Mouse (Mus musculus): ENCODE measurements around the gene Bicd1. TPM values are rescaled to one million over a fixed set of nuclear protein-coding genes. Genes with fewer than 3 reads are reported as not detected.
"Not testable (repeated sequence)": the region's sequence is repeated elsewhere in the genome, so short reads cannot be mapped to it uniquely, and the experiment has no call there.

Gene Bicd1
- polyA plus RNA-seq, 1 experiment, result 0.78 TPM

GRCm38 (mm10) chr6:149445854-149446253, 37.2 kb downstream of the Bicd1 start:
- H3K4me1 ChIP-seq (replicated peaks; ENCODE audit: control insufficient read depth, insufficient read depth, low read length), result no peaks in the 10 kb centered on the region
- H3K27ac ChIP-seq (ENCODE audit: control insufficient read depth, insufficient read depth, low read length), result no peak overlapping the region
- no peak for DNase-seq
- H3K27me3 ChIP-seq (ENCODE audit: control insufficient read depth, insufficient read depth, low read length), result no peaks in the 10 kb centered on the region
- H3K36me3 ChIP-seq (ENCODE audit: control insufficient read depth, insufficient read depth, low read length), result no peaks in the 10 kb centered on the region
- H3K4me3 ChIP-seq (ENCODE audit: control insufficient read depth, insufficient read depth, low read length), result no peak overlapping the region
- WGBS, result 96% methylated on average over 10 of the region's 10 CpGs
- TF ChIP-seq CTCF (IDR thresholded peaks at IDR 0.05; ENCODE audit: borderline replicate concordance, control insufficient read depth, extremely low read depth, insufficient read depth, low read length, poor library complexity) (no peak), POLR2A (IDR thresholded peaks at IDR 0.05; ENCODE audit: control insufficient read depth, extremely low read depth, insufficient read depth, low read length, poor library complexity) (no peak)

- no peak overlapping the region for H3K4me3 ChIP-seq (ENCODE audit: control insufficient read depth, insufficient read depth, low read length)
- no peaks in the 10 kb centered on the region for H3K4me1 ChIP-seq (replicated peaks; ENCODE audit: control insufficient read depth, insufficient read depth, low read length)
- no peaks in the 10 kb centered on the region for H3K27me3 ChIP-seq (ENCODE audit: control insufficient read depth, insufficient read depth, low read length)
- TF ChIP-seq POLR2A (IDR thresholded peaks at IDR 0.05; ENCODE audit: control insufficient read depth, extremely low read depth, insufficient read depth, low read length, poor library complexity) (no peak), CTCF (IDR thresholded peaks at IDR 0.05; ENCODE audit: borderline replicate concordance, control insufficient read depth, extremely low read depth, insufficient read depth, low read length, poor library complexity) (no peak)
- no peaks in the 10 kb centered on the region for H3K36me3 ChIP-seq (ENCODE audit: control insufficient read depth, insufficient read depth, low read length)
- DNase-seq, result no peak
- H3K27ac ChIP-seq (ENCODE audit: control insufficient read depth, insufficient read depth, low read length), result no peak overlapping the region
Measured at GRCm38 (mm10) chr6:149457324-149457723, 48.6 kb downstream of the Bicd1 start.

GRCm38 (mm10) chr6:149460971-149461370, 52.3 kb downstream of the Bicd1 start:
- WGBS, result 76% methylated on average over 1 of the region's 1 CpGs
- Histone ChIP-seq H3K27me3 (ENCODE audit: control insufficient read depth, insufficient read depth, low read length) (no peaks in the 10 kb centered on the region), H3K4me3 (ENCODE audit: control insufficient read depth, insufficient read depth, low read length) (no peak overlapping the region), H3K27ac (ENCODE audit: control insufficient read depth, insufficient read depth, low read length) (no peak overlapping the region), H3K4me1 (replicated peaks; ENCODE audit: control insufficient read depth, insufficient read depth, low read length) (no peaks in the 10 kb centered on the region), H3K36me3 (ENCODE audit: control insufficient read depth, insufficient read depth, low read length) (no peaks in the 10 kb centered on the region)
- no peak for DNase-seq
- no peak for TF ChIP-seq POLR2A (IDR thresholded peaks at IDR 0.05; ENCODE audit: control insufficient read depth, extremely low read depth, insufficient read depth, low read length, poor library complexity)
- TF ChIP-seq CTCF (IDR thresholded peaks at IDR 0.05; ENCODE audit: borderline replicate concordance, control insufficient read depth, extremely low read depth, insufficient read depth, low read length, poor library complexity), result no peak

- 95% methylated on average over 15 of the region's 15 CpGs for WGBS
- TF ChIP-seq POLR2A (IDR thresholded peaks at IDR 0.05; ENCODE audit: control insufficient read depth, extremely low read depth, insufficient read depth, low read length, poor library complexity), result no peak
- TF ChIP-seq CTCF (IDR thresholded peaks at IDR 0.05; ENCODE audit: borderline replicate concordance, control insufficient read depth, extremely low read depth, insufficient read depth, low read length, poor library complexity), result no peak
Measured at GRCm38 (mm10) chr6:149471477-149471876, 62.8 kb downstream of the Bicd1 start.

GRCm38 (mm10) chr6:149472441-149472840, 63.8 kb downstream of the Bicd1 start:
- not testable (repeated sequence) for H3K27me3 ChIP-seq (ENCODE audit: control insufficient read depth, insufficient read depth, low read length); DNase-seq; H3K36me3 ChIP-seq (ENCODE audit: control insufficient read depth, insufficient read depth, low read length); H3K27ac ChIP-seq (ENCODE audit: control insufficient read depth, insufficient read depth, low read length); H3K4me3 ChIP-seq (ENCODE audit: control insufficient read depth, insufficient read depth, low read length); H3K4me1 ChIP-seq (replicated peaks; ENCODE audit: control insufficient read depth, insufficient read depth, low read length)
- 91% methylated on average over 6 of the region's 6 CpGs for WGBS

More at GRCm38 (mm10) chr6:149471477-149471876, 62.8 kb downstream of the Bicd1 start:
- DNase-seq, result no peak
- no peak overlapping the region for H3K27ac ChIP-seq (ENCODE audit: control insufficient read depth, insufficient read depth, low read length)
- H3K4me1 ChIP-seq (replicated peaks; ENCODE audit: control insufficient read depth, insufficient read depth, low read length), result no peaks in the 10 kb centered on the region
- no peak overlapping the region for H3K4me3 ChIP-seq (ENCODE audit: control insufficient read depth, insufficient read depth, low read length)
- no peaks in the 10 kb centered on the region for H3K27me3 ChIP-seq (ENCODE audit: control insufficient read depth, insufficient read depth, low read length)
- no peaks in the 10 kb centered on the region for H3K36me3 ChIP-seq (ENCODE audit: control insufficient read depth, insufficient read depth, low read length)

- H3K4me1 ChIP-seq (replicated peaks; ENCODE audit: control insufficient read depth, insufficient read depth, low read length); DNase-seq; H3K27me3 ChIP-seq (ENCODE audit: control insufficient read depth, insufficient read depth, low read length); H3K36me3 ChIP-seq (ENCODE audit: control insufficient read depth, insufficient read depth, low read length); H3K4me3 ChIP-seq (ENCODE audit: control insufficient read depth, insufficient read depth, low read length); H3K27ac ChIP-seq (ENCODE audit: control insufficient read depth, insufficient read depth, low read length): not testable (repeated sequence)
- over 99% methylated on average over 5 of the region's 5 CpGs for WGBS
Measured at GRCm38 (mm10) chr6:149481868-149482267, 73.2 kb downstream of the Bicd1 start.

GRCm38 (mm10) chr6:149494662-149495061, 86.0 kb downstream of the Bicd1 start:
- Histone ChIP-seq H3K27ac (ENCODE audit: control insufficient read depth, insufficient read depth, low read length) (no peak overlapping the region), H3K27me3 (ENCODE audit: control insufficient read depth, insufficient read depth, low read length) (no peaks in the 10 kb centered on the region), H3K4me1 (replicated peaks; ENCODE audit: control insufficient read depth, insufficient read depth, low read length) (no peaks in the 10 kb centered on the region), H3K4me3 (ENCODE audit: control insufficient read depth, insufficient read depth, low read length) (no peak overlapping the region), H3K36me3 (ENCODE audit: control insufficient read depth, insufficient read depth, low read length) (no peaks in the 10 kb centered on the region)
- no peak for DNase-seq
- TF ChIP-seq CTCF (IDR thresholded peaks at IDR 0.05; ENCODE audit: borderline replicate concordance, control insufficient read depth, extremely low read depth, insufficient read depth, low read length, poor library complexity) (no peak), POLR2A (IDR thresholded peaks at IDR 0.05; ENCODE audit: control insufficient read depth, extremely low read depth, insufficient read depth, low read length, poor library complexity) (no peak)
- 95% methylated on average over 2 of the region's 2 CpGs for WGBS

All from thymus, adult 2 months (tissue).